Mouse (Mus musculus): Measurements from ENCODE around the gene Palld. TPM values are rescaled to one million over a fixed set of nuclear protein-coding genes. Genes with fewer than 3 reads are reported as not detected.
A peak's percentile ranks its signal among the peaks of the same experiment; 100 is the strongest.

Gene Palld
- total RNA-seq, 2 experiments from 2014 or later, result 157 to 161 TPM

GRCm38 (mm10) chr8:61730669-61731068, 171.8 kb downstream of the Palld start:
- peak in 1 of 2 experiments; percentile 21 for DNase-seq

GRCm38 (mm10) chr8:61725306-61726017, 177.0 kb downstream of the Palld start:
- no peak for DNase-seq

- DNase-seq, result no peak
Measured at GRCm38 (mm10) chr8:61722226-61722625, 180.3 kb downstream of the Palld start.

DNA sequence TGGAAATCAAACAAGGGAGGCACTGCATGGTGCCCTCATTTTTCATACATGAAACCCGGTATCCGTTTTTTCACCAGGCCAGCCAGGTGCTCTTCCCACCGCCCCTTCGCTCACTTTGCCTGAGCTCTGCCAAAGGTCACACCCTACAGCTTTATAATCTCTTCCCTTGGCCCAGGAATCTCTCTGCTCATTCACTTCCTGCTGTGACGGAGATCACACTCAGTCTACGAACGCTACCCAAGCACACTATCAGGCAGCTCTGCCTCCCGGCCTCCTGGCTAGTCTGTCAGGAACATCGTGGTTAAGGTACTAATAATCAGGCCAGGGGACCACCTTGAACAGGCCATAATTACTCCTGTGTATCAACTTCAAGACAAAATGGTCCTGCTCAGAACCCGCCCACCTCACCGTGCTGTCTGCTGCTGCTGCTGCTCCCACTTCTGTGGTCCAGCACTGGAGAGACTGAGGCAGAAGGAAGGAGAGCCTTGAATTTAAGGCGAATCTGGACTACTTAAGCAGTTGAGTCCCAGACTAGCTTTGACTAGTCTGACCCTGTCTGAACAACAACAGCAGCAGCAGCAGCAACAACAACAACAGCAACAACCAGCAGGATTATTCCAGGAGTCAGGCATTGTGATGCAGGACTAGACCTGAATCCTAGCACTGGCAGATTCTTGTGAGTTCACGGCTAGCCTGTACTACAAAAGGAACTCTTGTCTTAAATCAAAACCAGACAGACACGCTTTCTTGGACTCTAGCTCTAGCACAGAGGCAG, 187.0 kb downstream of the Palld start:
- peak in 1 of 2 experiments; percentile 10 for DNase-seq

DNA sequence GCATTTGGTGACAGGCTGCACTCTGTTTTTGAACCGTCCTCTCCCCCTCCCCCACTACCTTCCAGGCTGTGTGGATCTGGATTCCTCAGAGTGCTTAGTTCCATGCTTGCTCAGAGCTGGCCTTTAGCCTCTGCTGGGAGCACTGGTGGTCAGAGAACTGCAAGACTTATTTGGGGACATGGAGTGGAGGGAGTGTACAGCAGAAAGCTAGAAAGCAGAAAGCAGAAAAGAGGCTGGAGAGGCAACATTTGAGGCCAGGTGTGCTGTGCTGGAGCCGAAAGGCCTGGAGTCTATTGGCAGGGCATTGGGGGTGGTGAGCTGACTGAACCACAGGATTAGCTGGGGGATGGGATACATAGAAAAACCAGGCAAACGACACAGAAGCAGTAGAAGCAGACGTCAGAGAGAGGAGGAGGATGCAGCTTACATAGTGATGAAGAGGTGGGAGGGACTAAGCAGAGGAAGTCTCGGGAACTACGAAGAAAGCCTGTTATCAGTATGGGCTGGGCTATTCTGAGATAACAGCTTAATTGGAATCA, 188.1 kb downstream of the Palld start:
- DNase-seq, result no peak

DNA sequence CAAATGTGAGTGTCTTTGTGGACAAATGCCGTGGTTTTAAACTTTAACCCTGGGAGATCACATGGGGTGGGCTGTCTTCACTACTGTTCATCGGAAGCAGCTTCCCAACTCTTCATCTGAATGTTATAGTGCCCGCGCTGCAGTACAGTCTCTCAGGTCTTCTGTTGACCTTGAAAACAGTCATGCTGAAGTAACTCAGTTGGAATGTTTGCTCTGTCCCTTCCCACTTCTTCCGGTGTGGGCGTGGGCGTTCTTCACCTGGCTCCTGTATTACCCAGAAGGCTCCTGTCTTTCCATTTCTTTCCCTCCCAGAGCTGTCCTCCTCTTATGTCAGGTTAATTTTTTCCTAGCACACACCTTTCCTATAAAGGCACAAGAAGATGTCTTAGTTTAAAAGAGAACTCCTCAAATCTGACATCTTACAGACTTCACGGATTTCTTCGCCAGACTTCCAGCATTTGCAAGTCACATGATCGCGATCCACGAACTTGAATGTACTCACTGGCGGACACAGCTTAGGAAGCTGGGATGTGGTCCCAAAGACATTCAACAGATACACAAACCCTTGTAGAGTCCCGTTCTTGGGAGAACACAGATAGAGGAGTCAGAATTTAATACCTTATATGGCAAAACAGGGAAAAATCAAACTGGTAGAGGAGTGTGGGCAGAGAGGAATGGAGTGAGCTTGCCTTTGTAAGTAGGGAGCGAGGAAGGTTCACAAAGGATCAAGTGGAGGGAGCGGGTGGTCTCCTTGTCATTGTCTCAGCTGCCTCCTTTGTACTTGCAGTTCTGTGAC, 189.1 kb downstream of the Palld start:
- DNase-seq, result no peak

DNA sequence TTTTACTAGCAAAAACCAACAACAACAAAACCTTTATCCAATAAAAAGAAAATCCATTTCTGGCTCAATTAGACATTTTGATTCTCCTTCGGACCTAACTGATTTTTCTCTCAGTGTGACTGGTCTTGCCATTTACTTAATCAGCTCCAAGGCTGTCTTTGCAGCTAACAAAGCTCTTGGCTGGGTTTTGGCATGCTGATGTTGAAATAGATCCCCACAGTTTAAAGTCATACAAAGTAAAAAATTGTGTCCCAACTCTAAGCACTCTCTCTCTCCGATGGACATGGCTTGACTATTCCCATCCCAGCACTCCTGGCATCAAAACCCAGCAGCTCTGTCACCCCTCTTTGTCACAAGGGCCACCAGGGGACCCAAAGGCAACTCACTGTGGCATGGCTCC, 190.1 kb downstream of the Palld start:
- DNase-seq, result no peak

- peak in 1 of 2 experiments; percentile 36 for DNase-seq
Measured at GRCm38 (mm10) chr8:61708586-61709305, 193.7 kb downstream of the Palld start.

GRCm38 (mm10) chr8:61705491-61705890, 197.0 kb downstream of the Palld start:
- DNase-seq, result no peak

DNA sequence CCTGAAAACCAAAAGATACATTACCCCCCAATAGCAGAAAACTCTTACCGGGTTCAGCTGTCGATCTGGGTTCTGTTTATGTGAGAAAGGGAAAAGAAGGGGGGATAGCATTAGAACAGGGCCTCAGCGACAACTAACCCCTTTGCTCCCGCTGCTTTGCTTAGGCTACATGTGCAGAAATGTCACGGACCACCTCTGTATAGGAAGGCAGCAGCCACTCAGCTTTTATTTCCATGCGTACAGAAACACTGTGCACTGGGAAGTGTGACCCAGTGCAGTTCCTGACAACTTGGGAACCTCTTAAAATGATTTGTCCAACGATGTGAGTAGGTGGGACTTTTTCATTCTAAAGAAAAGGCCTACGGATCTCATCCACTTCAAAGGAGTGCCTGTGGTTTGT, 200.4 kb downstream of the Palld start:
- no peak for DNase-seq

- DNase-seq, result no peak
Measured at GRCm38 (mm10) chr8:61700932-61701681, 201.4 kb downstream of the Palld start.

DNA sequence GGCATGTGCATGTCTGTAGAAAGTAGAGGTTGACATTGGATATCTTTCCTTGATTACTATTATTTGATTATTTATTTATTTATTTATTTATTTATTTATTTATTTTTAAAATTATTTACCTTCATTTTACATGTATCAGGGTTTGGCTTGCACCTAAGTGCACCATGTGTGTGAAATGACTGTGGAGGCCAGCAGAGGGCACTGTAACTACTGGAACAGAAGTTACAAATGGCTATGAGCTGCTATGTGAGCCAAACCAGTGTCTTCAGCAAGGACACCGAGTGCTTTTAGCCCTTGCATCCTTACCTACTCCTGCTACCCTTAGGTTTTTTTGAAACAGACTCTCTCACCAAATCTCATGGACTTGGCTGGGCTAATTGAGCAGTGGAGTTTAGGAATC, 202.2 kb downstream of the Palld start:
- DNase-seq, result no peak

- no peak for DNase-seq
Measured at GRCm38 (mm10) chr8:61698959-61699358, 203.5 kb downstream of the Palld start.

GRCm38 (mm10) chr8:61697728-61698385, 204.6 kb downstream of the Palld start:
- no peak for DNase-seq

GRCm38 (mm10) chr8:61696846-61697455, 205.5 kb downstream of the Palld start:
- no peak for DNase-seq

DNA sequence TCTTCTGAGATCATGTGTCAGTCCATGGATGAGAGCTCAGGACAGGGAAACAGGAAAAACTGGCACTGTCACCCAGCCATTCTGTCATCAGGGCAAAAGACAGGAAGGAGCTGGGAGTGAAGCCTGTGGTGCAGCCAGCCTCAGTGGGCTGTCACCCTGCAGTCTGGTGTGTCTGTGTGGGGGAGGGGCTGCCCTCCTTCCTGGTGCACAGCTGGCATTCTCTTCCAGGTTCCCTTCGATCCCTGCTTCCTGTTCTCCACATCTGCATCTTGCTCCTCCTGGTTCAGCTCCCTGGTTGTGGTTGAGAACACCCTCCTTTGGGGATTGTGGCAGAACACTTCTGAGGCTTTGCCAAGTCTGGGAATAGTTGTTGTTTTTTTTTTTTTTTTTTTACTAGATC, 207.1 kb downstream of the Palld start:
- no peak for DNase-seq

GRCm38 (mm10) chr8:61692866-61693265, 209.6 kb downstream of the Palld start:
- no peak for DNase-seq

GRCm38 (mm10) chr8:61692129-61692528, 210.4 kb downstream of the Palld start:
- DNase-seq, result no peak

GRCm38 (mm10) chr8:61691391-61691790, 211.1 kb downstream of the Palld start:
- DNase-seq, result no peak

DNA sequence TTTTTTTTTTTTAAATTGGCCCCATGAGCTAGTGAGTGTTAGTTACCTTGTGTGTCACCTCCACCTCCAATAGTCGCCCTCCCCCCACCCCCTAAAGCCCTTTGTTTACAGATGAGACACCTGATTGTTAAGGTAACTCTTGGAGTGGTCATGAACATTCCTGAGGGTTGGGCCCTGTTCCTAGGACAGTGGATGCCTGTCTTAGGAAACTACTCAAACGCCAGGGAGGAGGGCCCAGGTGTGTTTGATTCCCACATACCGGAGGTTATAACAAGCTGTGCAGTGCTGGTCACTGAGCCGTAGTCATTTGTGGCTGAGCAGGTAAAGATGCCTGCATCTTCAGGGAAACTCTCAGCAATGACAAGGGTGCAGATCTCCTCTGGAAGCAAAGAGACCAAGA, 215.4 kb downstream of the Palld start:
- no peak for DNase-seq

All from heart, adult 18-20 months (tissue).